Mouse (Mus musculus) fat pad, adult 2 months (tissue): Measurements from ENCODE around the gene Zfp978.
"Not testable (repeated sequence)": the region's sequence is repeated elsewhere in the genome, so short reads cannot be mapped to it uniquely, and the experiment has no call there.

Experiments used
- DNase-seq: peaks from one replicate; pipeline ENCODE4 v3.0.0-alpha.2; 2011; ENCODE audit warnings: low read depth, low spot score; ENCODE audit errors: extremely low read depth

The Zfp978 gene

GRCm38 (mm10) chr4:147361003-147361402 lies at the start of gene Zfp978:
TSS of gene Zfp978 (plus strand) at chr4:147361303.
- not testable (repeated sequence) for DNase-seq

DNA sequence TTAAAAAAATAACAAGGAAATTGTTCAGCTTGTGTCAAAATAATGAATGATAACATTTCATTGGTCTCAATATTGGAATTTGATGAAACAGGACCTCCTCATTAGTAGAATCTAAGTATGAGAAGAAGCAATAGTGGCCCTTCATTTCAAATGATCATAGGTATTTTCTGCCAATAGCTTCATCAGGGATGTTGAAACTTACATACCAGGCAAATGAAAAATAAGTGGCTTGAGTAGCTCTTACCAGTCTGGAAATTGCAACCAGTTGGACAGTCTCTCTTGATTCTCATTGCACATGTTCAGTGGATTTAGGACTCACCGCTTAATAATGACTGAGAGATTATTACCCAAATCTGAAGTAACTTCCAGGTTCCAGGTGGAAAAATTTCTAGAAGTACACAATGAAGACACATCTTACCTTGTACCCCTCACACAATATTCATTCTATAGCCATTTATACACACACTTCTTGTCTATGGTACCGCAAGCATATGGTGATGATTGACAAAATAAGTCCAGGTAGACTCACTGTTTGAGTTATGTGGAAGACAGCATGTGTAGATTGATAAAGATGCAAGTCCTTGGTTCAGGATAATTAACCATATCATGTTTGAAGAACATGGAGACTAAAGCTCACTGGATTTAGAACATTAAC lies 25.9 kb upstream of the Zfp978 start:
- DNase-seq = not testable (repeated sequence)

DNA sequence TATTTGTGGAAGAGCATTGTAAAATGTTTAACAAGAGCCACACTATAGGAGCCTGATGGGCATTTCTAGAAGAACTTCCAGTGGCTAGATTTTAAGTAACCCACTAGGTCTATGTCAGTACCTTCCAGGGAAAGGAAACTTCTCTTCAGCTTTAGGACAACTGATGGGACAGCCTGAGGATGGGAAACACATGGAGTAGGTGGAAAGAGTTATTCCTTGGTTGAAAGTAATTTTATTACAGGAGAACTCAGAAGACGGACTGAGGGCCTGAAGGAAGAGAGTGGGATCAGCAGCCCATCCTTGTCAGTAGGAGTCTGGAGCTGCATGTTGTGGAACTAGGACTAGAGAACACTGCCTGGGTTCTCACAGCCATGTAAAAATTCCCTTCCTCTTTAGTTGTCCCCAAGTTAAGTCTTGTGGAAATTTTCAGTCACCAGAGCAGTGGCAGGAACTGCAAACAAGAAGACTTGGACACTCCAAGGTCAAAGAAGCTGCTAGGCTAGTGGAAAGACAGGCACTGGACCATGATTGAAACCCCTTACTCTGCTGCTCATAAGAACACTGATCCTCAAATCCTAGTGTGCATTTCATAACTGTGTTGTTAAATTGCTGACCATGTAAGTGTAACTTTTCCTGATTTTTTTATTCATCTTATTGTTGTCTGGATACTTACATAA lies 25.3 kb upstream of the Zfp978 start:
- not testable (repeated sequence) for DNase-seq

DNA sequence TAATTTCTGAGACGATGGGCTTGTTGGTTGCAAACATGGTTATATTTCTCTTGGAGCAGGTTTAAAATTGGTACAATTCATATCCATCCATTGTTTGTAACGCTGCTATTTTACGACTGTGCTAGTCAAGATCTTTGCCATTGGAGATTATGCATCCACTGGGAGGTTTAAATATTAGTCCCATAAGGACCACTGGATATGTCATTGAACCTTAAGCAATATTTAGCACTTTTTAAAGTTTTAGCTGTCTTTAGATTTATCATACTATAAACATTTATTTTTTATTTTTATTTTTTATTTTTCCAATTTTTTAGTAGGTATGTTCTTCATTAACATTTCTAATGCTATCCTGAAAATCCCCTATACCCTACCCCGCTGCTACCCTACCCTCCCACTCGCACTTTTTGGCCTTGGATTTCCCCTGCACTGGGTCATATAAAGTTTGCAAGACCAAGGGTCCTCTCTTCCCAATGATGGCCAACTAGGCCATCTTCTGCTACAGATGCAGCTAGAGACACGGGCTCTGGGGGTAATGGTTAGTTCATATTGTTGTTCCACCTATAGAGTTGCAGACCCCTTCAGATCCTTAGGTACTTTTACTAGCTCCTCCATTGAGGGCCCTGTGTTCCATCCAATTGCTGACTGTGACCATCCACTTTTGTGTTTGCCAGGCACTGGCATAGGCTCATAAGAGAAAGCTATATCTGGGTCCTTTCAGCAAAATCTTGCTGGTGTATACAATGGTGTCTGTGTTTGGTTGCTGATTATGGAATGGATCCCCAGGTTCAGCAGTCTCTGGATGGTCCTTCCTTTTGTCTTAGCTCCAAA lies 24.5 kb upstream of the Zfp978 start:
- DNase-seq = not testable (repeated sequence)

- not testable (repeated sequence) for DNase-seq
Measured at GRCm38 (mm10) chr4:147337520-147337919, 23.6 kb upstream of the Zfp978 start.

GRCm38 (mm10) chr4:147338032-147338610 lies 23.0 kb upstream of the Zfp978 start:
- DNase-seq = no peak

- DNase-seq = not testable (repeated sequence)
Measured at GRCm38 (mm10) chr4:147338706-147339105, 22.4 kb upstream of the Zfp978 start.

DNA sequence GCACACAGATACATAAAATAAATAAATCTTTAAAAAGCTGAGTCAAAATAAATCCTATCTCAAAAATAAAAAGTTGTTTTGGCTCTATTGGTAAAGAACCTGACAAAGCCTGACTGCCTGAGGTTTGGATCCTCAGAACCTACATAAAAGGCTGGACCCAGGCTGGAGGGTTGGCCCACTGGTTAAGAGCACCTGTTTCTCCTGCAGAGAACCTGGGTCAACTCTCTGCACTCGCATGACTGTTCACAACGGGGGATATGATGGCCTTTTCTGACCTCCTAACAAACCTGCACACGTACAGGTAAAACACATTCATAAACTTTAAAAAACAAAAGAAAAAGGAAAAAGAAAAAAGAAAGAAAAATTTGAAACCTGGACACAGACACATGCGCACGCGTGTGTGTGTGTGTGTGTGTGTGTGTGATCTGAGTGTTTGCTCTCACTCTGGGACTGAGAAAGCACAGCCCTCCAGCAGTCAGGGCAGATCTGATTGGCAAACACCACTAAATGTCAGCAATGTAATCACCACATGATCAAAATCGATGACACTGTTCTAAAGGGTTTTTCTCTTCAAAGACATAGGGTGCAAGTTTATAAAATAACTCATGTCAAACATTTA lies 21.4 kb upstream of the Zfp978 start:
- not testable (repeated sequence) for DNase-seq

DNA sequence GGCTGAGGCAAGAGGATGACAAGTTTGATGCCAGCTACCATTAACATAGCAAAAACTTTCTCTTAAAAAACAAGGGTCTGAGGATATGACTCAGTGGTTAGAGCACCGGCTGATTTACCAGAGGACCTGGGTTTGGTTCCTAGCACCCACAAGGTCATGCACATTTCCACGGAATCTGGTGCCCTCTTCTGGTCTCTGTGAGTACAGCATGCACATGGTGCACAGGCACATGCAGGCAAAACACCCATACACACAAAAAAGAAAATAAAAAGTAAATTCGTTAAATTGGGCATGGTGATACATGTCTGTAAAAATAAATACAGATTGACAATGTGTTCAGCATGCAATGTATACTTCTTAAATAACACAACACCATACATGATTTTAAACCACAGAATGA lies 20.9 kb upstream of the Zfp978 start:
- not testable (repeated sequence) for DNase-seq

GRCm38 (mm10) chr4:147340876-147341275 lies 20.2 kb upstream of the Zfp978 start:
- DNase-seq = not testable (repeated sequence)

- DNase-seq = not testable (repeated sequence)
Measured at GRCm38 (mm10) chr4:147343042-147343908, 17.8 kb upstream of the Zfp978 start.

DNA sequence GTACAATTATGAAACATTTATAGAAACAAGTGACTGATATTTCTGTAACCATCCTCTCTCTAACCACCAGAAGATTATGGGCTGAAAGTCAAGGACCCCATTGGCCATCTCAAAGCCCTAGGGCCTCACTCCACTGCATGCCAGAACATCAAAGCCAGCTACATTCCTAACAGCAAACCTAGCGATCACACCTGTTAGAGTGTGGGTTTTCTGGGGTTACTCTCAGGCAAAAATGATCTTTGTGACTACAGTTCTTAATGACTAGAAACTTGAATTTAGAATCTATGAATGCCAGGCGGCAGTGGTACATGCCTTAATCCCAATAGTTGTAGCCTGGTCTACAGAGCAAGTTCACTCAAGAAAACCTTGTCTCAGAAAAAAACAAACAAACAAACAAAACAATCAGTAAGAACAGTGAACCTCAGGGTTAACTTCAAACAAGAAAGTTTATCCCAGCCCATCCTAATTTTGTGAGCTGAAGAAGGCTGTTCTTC lies 16.0 kb upstream of the Zfp978 start:
- not testable (repeated sequence) for DNase-seq

- not testable (repeated sequence) for DNase-seq
Measured at GRCm38 (mm10) chr4:147346361-147347035, 14.6 kb upstream of the Zfp978 start.

- not testable (repeated sequence) for DNase-seq
Measured at GRCm38 (mm10) chr4:147347300-147347699, 13.8 kb upstream of the Zfp978 start.

DNA sequence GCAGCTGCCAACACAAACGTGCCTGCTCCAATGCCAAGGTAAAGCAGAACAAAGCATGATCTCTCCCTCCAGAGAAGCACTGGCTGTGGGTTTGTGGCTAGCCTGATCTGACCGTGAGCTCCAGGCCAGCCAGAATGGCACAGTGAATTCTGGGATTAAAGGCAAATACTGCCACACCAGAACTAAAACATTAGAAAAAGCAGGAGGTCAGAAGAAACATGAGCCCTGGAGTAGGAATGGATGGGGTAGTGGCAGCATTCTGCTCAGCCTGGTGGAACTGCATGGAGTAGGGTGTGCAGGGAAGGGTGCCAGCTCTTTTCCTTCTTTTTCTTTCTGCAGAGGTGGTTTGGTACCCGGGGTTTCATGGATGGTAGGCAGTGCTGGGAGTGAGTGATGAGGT lies 13.2 kb upstream of the Zfp978 start:
- DNase-seq = not testable (repeated sequence)

DNA sequence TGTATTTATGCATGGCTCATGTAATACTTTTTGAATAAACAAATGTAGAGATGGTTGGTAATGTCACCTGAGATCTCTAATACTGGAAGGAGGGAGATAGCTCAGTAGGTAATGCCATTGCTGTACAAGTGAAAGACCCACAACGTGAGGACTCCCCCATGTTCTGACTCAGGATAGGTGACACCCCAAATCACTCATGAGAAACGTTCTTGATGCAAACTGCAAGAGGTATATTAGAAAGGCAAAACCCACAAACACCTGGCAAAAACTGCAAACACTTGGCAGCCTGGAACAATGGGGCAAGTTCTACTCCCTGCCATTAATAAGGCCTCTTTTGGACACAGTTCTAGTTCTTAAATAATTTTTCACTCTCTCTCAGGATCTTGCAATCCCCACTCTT lies 12.7 kb upstream of the Zfp978 start:
- DNase-seq = not testable (repeated sequence)

GRCm38 (mm10) chr4:147348906-147349686 lies 12.0 kb upstream of the Zfp978 start:
- DNase-seq = not testable (repeated sequence)
